Mouse (Mus musculus) naive thymus-derived CD4-positive, alpha-beta T cell, adult 2 months (primary cell): Measurements from ENCODE around the gene Sfmbt1.
"Not testable (repeated sequence)": the region's sequence is repeated elsewhere in the genome, so short reads cannot be mapped to it uniquely, and the experiment has no call there.

ENCODE experiments used
- DNase-seq: peaks from one replicate; pipeline ENCODE4 v3.0.0-alpha.2; 2011; ENCODE audit warnings: low read depth

Sfmbt1 gene

DNA sequence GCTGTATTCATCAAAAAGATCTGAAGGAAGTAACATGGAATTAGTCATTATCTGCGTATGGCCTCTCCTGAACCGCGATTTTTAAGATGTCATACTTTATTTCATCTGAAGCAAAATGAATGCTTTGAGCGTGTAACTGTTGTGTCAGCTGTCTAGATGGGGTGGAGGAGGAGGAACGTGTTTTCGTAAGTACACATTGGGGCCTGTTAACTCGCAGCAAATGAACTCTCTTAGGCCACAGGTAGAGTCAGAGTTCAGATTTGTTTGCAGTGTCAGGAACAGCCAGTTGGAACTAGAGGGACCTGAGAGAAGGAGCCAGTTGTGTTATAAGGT lies 2.3 kb downstream of the Sfmbt1 start:
- peak; percentile 71 for DNase-seq

DNA sequence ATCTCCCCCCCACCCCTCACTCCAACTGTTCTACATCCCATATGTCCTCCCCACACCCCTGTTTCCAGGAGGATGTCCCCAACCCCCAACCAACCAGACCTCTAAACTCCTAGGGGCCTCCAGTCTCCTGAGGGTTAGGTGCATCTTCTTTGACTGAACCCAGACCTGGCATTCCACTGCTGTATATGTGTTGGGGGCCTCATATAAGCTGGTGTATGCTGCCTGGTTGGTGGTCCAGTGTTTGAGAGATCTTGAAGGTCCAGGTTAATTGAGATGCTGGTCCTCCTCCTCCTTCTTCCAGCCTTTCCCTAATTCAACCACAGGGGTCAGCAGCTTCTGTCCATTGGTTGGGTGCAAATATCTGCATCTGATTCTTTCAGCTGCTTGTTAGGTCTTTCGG lies 4.0 kb downstream of the Sfmbt1 start:
- not testable (repeated sequence) for DNase-seq

DNA sequence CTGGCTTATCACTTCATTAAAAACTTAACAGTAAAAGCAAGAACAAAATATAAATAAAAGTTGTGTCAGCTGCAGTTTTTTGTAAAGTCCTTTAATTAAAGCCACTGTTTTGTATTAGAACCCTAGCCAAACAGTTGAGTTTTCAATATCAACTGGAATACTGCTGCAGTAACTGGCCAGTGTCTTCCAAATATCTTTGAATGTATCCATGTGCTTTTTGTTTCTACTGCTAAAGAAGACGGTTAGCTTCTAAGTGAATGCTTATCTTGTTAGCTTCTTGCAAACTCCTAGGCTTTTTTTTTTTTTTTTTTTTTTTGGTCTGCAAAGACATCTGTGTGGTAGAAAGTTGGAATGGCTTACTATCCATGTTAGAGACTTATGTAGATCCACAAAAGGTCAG lies 4.9 kb downstream of the Sfmbt1 start:
- DNase-seq = no peak

DNA sequence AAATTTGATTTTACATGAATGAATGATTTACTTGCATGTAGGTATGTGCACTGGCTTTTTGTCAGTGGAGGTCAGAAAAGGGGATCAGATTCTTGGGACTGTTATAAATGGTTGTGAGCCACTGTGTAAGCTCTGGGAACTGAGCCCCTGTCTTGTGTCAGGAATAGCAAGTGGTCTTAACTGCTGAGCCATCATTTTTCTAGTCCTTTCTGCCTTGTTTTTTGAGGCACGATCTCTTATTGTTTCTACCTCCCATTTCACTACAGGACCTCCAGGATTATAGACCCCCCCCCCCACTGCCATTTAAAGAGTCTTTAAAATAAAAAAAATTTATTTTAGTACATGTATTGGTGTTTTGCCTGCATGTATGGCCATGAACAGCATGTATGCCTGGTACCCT lies 7.2 kb downstream of the Sfmbt1 start:
- DNase-seq = no peak

DNA sequence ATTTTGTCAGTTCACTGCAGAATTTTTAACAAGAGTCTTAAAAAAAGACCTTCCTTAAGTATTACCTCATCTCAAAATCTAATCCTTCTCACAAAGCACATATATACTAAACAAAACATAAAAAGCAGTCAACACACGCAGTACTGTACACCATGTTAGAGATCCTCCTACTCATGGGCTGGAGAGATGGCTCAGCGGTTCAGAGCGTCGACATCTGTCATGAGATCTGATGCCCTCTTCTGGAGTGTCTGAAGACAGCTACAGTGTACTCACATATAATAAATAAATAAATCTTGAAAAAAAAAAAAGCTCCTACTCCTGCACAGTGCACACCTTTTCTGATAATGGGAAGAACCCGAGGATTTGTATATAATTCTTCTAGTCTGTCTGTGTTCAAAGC lies 7.8 kb downstream of the Sfmbt1 start:
- DNase-seq = peak; percentile 39

DNA sequence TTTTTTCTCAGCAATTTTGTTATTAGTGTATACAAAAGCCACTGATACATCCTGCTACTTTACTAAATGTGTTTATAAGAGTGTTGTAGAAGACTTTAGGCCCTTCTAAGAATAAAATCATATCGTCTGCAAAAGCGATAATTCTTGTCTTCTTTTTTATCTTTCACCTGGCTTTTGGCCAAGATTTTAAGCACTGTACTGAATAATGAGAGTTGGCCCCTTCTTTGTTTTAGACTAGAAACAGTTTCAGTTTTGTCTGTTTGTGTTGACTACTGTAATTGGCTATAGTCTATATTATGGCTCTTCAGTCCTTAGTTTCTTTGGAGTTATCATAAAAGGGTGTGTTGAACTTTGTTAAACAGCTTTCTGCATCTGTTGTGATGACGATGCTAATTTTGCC lies 17.2 kb downstream of the Sfmbt1 start:
- DNase-seq = no peak

DNA sequence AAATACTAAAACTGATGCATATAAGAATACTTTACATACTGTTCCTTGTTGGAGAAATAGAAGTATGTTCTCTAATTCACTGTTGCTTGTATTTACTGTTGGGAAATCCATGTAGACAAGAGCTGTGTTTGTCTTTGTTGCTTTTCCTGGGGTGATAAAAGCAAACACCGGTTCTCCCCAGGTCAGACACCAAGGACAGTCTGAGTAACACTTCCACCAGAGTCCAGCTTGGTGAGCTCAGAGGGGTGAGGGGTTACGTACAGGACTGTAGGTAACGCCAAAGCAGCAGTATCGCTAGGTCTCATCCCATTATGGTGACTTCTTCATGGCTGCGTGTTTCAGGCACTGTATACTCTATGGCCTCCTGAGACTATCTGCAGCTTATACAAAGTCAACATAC lies 20.0 kb downstream of the Sfmbt1 start:
- DNase-seq = no peak

DNA sequence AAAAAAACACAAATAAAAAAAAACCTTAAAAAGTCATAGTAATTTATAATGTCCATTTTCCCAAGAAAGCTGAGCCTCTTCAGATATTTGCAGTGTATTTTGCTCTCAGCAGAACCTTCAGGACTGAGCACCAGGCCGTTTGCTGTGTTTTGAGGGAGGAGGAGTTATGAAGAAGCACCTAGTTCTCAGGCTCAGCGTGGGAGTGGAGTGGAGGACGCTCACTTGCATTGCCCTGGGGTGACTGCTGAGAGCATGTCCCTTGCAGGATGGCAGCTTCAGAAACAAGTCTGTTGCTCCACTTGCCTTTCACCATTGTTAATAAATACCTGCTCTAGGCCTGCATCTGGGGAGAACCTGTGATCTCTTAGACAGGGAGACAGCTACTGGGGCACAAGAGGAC lies 21.2 kb downstream of the Sfmbt1 start:
- no peak for DNase-seq

DNA sequence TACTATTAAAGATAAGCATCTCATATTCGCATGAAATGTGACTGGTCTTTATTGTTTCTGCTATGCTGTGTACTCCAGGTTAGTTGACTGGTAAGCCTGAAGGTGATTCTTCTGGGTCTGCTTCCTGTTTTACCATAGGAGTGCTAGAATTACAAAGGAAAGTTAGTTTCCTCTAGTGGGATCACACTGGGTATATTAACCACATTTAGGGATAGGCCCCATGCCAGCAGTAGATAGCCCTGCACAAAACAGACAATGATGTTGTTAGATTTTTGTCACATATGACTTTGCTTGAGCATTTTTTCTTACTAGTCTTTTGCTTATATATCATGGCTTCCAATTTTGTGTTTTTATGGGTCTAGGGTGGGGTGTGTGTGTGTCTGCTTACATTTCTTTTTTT lies 21.8 kb downstream of the Sfmbt1 start:
- DNase-seq = no peak

DNA sequence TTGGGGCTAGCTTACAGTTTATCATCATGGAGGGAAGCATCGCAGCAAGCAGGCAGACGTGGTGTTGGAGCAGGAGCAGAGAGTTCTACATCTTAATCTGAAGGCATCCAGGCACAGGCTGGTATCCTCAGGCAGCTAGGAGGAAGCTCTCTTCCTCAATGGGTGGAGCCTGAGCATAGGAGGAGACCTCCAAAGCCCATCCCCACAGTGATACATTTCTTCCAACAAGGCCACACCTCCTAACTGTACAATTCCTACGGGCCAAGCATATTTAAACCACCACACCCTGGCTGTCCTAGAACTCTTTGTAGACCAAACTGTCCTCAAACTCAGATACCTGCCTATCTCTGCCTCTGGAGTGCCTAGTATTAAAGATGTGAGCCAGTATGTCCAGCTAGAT lies 29.2 kb downstream of the Sfmbt1 start:
- no peak for DNase-seq

DNA sequence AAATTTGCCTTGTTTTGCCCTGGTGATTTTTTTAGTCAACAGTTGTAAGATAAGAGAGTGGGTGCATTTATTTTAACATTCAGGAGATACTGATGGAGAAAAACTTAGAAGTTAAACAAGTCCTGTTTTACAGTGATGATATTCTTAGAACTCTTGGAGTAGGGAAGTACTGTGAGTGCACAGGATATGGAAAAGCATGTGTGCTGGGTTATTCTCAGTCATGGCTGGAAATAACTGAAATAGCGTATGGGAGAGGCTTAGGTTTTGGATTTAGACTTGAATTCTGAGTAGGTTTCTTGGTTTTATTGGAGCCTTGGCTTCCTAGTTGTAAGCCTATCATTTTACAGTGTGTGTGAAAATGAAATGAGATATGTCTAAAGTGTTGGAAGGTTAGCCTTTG lies 31.5 kb downstream of the Sfmbt1 start:
- DNase-seq = no peak

DNA sequence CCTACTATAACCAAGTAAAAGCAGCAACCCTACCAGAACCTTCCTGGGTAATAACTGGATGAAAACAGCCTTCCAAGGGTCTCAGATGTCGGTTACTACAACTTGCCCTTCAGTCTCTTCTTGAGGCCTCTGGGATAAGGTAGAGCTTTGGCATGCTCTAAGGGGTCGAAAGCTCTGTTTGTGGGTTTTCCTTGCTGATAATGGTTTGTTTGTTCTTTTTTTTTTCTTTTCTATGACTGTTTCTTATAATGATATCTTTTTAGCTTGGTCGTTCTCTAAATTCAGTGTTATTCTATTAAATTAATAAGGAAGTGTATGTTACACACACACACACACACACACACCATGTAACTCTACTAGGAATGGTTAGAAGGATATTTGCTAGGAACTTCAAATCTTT lies 42.6 kb downstream of the Sfmbt1 start:
- DNase-seq = no peak

DNA sequence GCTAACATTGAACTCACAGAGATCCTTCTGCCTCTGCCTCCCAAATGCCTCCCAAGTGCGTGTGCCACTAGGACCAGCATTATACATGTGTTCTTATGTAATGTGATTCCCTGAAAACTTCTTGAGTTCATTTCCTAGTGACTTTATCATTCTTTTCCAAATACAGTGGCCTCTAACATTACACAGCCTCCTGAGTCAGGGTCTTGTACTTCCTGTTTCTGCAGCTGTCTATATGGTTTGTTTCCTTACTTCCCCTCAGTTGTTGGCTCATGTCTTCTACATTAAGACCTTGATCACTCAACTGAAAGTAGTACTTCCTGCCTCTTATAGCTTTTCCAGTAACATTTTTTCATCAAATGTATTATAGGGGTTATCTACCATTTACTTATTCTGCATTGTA lies 46.6 kb downstream of the Sfmbt1 start:
- no peak for DNase-seq

DNA sequence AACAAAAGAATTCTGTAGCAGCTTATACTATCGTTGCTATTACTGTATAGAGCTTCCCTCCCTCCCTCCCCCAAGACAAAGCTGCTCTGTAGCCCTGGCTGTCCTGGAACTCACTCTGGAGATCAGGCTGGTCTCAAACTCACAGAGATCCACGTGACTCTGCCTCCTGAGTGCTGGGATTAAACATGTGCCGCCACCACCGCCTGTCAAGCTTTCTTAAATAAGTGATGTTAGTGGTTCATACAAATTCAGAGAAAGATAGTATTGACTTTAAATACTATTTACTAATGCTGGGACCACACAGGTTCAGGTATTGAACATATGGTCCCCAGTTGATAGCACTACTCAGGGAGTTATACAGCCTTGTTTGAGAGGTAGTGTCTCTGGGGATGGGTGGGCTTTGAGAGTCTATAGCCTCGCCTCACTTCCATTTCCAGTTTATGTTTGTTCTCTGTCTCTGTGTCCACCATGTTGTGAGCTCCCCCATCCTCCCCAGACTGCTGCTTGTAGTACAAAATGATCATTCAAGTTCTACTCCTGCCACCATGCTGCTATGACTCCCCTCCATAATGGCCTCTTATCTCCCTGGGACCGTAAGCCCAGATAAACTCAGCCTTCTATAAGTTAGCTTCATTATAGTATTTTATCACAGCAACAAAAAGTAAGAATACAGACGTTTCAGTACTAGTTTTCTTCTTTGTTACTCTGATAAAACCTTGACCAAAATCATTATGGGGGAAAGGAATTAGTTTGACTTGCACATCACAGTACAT lies 47.7 kb downstream of the Sfmbt1 start:
- no peak for DNase-seq

DNA sequence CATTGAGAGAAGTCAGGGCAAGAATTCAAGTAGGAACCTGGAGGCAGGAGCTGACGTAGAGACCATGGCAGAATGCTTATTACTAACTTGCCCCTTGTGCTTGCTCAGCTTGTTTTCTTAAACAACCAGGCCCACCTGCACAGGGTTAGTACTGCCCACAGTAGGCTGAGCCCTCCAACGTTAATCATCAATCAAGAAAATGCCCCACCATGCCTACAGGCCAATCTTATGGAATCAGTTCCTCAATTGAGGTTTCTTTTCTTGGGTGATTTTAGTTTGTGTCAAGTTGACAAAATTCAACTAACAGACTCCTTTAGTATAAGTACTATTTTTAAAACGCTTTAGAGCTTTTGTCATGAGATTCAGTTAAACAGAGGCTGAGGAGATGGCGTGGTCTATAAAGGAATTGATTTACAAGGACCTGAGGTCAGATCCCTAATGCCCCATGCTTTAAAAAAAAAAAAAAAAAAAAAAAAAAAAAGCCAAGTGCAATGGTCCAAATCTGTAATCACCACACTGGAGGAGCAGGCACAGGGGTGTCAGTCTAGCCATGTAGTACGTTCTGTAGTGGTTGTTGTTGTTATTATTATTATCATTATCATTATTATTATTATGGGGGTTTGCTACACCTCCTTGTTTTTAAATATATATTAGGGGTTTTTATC lies 48.4 kb downstream of the Sfmbt1 start:
- no peak for DNase-seq

DNA sequence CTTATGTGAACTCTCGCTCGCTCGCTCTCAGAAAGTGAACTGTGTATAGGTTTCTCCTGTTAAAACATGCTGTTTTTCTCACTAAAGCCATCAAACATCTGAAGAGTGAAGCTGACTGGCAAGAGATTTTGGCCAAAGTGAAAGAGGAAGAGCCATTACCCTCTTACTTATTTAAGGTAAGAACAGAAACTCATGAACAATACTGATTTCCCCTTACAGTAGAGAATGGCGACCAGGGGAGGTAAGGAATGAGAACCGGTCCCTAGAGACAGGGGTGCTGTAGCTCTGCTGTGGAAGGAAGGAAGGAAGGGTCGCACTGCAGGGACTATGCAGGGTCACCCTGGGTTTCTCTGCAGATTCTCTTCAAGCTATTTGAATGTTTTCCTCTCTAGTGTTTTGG lies 70.0 kb downstream of the Sfmbt1 start:
- no peak for DNase-seq

DNA sequence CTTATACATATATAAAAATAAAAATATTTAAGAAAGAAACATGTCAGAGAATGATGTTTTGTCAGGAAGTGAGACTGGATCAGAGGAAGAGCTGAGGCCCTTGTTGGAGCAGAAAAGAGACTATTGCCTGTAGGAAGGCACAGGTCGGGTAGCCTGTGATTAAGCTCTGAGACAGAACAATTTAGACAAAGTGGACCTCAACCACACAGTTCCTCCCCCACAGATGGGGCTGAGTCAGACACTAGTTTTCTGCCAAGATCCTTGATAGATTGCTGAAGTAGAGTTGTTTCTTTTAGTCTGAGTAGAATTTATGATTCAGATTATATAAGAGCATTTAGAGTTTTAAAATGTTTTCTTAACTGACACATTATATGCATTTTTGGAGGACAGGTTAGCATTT lies 74.8 kb downstream of the Sfmbt1 start:
- no peak for DNase-seq

DNA sequence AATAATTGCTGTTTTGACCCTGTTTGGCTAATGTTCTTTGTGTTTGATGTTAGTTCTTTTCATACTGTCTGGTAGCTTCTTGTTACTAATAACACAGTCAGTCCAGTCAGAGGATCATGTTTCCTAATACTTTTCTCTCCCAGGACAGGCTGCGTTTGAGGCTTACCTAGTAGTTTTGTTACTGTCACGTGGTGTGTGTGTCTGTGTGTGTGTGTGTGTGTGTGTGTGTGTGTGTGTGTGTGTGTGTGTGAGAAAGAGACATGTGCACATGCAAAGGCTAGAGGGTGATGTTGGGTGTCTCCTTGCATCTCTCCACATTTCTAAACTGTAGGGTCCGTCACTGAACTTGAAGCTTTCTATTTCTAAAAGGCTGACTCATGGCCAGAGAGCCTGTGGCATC lies 78.2 kb downstream of the Sfmbt1 start:
- DNase-seq = no peak

DNA sequence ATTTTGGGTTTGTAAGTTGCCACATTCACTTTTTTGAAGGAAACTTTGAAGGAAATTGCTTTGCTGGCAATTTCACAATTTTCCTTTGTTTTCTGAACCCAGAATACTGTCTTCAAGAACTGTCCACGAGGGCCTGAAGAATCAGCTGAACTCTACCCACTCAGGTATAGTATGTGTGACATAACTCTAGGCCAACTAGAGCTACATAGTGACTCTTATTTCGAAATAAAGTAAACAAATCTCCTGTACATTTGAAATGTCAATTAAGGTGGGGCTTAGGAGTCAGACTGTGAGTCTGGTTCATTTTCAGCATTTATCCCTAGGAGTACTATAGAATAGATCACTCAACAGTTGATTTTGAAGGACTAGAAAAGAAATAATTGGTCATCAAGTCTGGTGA lies 87.1 kb downstream of the Sfmbt1 start:
- no peak for DNase-seq

DNA sequence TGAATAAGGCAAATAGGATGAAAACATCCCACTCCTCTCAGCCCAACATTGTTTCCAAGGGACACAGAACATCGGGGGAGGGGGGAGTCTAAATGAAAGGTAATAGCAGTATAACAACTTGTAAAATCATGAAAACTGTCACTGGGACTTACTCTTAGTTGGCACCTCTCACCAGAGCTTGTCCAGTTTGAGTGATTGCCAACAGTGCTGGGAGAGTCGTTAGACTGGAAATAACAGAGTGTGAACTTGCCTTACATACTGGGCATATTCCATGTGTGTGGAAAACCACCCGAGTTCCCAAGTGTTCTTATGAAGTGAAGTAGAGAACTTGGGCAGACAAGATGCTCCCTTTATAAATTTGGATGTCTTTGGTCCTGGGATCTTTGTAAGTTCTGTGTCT lies 106.5 kb downstream of the Sfmbt1 start:
- DNase-seq = no peak

DNA sequence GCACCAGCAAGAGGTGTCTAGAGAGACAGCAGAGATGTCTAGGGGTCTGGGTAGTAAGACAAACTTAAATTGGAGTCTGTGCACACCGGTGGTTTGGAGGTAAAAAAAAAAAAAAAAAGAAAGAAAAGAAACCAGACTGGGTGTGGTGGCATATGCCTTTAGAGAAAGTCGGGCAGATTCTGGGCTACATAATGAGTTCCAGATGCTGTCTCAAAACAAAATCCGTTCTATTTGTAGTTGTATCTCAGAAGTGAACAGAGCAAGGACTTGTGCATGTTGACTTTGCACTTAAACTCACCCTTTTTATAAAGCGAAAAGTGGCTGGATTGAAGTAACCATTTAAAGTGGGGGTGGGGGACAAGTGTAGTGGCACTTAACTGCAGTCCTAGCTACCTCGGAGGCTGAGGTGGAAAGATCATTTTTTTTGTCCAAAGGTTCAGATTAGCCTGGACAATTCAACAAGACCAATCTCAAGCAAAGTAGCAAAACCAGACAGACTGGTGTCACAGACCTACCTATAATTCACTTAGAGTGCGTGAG lies 109.9 kb downstream of the Sfmbt1 start:
- peak; percentile 14 for DNase-seq

DNA sequence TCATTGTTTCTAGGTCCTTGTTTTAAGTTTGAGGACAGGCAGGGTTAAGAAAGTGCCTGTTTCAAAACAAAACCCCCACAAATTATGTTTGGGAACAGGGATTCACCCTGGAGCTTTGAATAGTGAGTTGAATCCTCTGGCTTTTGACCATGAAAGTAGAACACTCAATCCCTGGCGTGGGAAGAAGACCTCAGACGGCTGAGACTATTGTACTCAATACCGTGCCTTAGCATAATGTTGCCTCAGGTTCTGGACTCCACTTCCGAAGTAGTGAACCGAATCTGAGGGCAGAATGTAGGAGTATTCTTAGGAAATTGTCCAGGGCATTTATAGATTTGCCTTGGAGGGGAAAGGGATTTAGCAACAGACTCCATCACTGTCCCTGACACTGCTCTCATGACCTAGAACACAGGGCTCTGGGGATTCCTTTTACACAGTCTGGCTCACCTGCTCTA lies 110.4 kb downstream of the Sfmbt1 start:
- DNase-seq = no peak

DNA sequence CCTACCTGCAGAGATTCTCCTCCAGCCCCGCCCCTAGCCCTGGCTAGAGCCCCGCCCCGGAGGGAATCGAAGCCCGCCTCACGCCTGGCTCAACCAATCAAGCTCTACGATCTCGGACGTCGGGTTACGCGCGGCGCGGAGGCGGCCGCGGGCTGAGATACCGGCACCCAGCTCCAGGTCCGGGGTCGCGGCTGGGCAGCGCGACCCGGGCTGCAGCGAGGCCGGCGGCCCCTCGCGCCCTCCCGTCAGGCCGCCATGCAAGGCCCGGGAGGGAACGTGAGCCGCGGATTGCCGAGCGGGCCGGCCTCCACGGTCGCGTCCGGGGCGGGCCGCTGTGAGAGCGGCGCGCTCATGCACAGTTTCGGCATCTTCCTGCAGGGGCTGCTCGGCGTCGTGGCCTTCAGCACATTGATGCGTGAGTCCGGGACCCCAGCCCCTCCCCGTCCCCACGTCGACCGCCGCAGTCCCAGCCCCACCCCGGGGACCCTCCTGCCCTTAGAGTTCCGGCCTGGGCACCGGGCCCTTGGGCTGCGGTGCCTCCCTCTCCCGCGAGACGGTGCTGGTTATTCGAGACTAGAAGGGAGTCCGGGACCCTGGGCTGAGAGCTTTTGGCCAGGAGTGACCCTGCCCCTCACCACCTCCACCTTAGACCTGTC lies 111.0 kb downstream of the Sfmbt1 start, which contains the start of gene Tmem110:
Gene Tmem110, plus strand, starts transcription at position 115 of the 656 bp plus-strand sequence.
- peak; percentile 88 for DNase-seq
